15 mouse cellular contexts compared by ENCODE assay signal in genomic region chr7:96244796-96245195, GRCm38 (mm10).
"Had no signal": no experiment of that assay in that cellular context is flagged by ENCODE, and none has a peak within 500 bp of the region (broad histone marks: within the 10 kb centered on the region; RNA-seq: fewer than 3 reads in every experiment).

No protein-coding gene starts in this region.

- H3K9me3 ChIP-seq: lung, embryonic 15.5 days; midbrain, embryonic 13.5 days; midbrain, embryonic 15.5 days; neural tube, embryonic 12.5 days; stomach, embryonic 15.5 days had no signal

- H3K27ac ChIP-seq: lung, embryonic 15.5 days; midbrain, embryonic 13.5 days; midbrain, embryonic 15.5 days; neural tube, embryonic 12.5 days; stomach, embryonic 15.5 days had no signal

- H3K9ac ChIP-seq: liver, postnatal 0 days; lung, embryonic 15.5 days; midbrain, embryonic 13.5 days; midbrain, embryonic 15.5 days; neural tube, embryonic 12.5 days; stomach, embryonic 15.5 days had no signal

- H3K4me3 ChIP-seq: lung, embryonic 15.5 days; megakaryocyte, embryonic 14.5 days; midbrain, embryonic 13.5 days; midbrain, embryonic 15.5 days; neural tube, embryonic 12.5 days; stomach, embryonic 15.5 days had no signal

- H3K27me3 ChIP-seq: lung, embryonic 15.5 days; megakaryocyte, embryonic 14.5 days; midbrain, embryonic 13.5 days; midbrain, embryonic 15.5 days; neural tube, embryonic 12.5 days; stomach, embryonic 15.5 days had no signal

- H3K36me3 ChIP-seq: lung, embryonic 15.5 days; midbrain, embryonic 15.5 days; neural tube, embryonic 12.5 days; stomach, embryonic 15.5 days had no signal

- ATAC-seq: liver, postnatal 0 days; lung, postnatal 0 days; midbrain, embryonic 13.5 days; midbrain, embryonic 15.5 days had no signal

- DNase-seq: liver, postnatal 0 days; lung, adult 2 months; lung, postnatal 14 days; lung, postnatal 4 days; right cerebral cortex, postnatal 14 days; thymus, adult 2 months; thymus, postnatal 25 days; thymus, postnatal 4 days had no signal

- H3K4me1 ChIP-seq: megakaryocyte, embryonic 14.5 days; stomach, embryonic 15.5 days had no signal
